Mouse (Mus musculus): Measurements from ENCODE around the gene Fcgr4.
"Not testable (repeated sequence)": the region's sequence is repeated elsewhere in the genome, so short reads cannot be mapped to it uniquely, and the experiment has no call there.

The Fcgr4 gene

GRCm38 (mm10) chr1:171018737-171019136 is at the start of gene Fcgr4:
Gene Fcgr4, plus strand, starts transcription at chr1:171018920.
- no peak for DNase-seq (ENCODE audit: low read depth, low spot score)

- DNase-seq (ENCODE audit: low read depth, low spot score) = no peak
These were observed 46.2 kb upstream of the Fcgr4 start for GRCm38 (mm10) chr1:170972494-170972893.

GRCm38 (mm10) chr1:170972936-170973335 is 45.8 kb upstream of the Fcgr4 start:
- DNase-seq (ENCODE audit: low read depth, low spot score) = no peak

GRCm38 (mm10) chr1:170974171-170974570 is 44.5 kb upstream of the Fcgr4 start:
- DNase-seq (ENCODE audit: low read depth, low spot score) = no peak

GRCm38 (mm10) chr1:170974736-170975135 is 44.0 kb upstream of the Fcgr4 start:
- no peak for DNase-seq (ENCODE audit: low read depth, low spot score)

GRCm38 (mm10) chr1:170975350-170975749 is 43.4 kb upstream of the Fcgr4 start:
- not testable (repeated sequence) for DNase-seq (ENCODE audit: low read depth, low spot score)

GRCm38 (mm10) chr1:170975751-170976161 is 43.0 kb upstream of the Fcgr4 start:
- DNase-seq (ENCODE audit: low read depth, low spot score) = no peak

GRCm38 (mm10) chr1:170976447-170976846 is 42.3 kb upstream of the Fcgr4 start, which contains the start of gene Fcgr2b:
Gene Fcgr2b, minus strand, starts transcription at chr1:170976547.
- DNase-seq (ENCODE audit: low read depth, low spot score) = no peak

GRCm38 (mm10) chr1:170978601-170979000 is 40.1 kb upstream of the Fcgr4 start:
- DNase-seq (ENCODE audit: low read depth, low spot score) = no peak

- DNase-seq (ENCODE audit: low read depth, low spot score) = not testable (repeated sequence)
These were observed 37.0 kb upstream of the Fcgr4 start for GRCm38 (mm10) chr1:170981679-170982078.

GRCm38 (mm10) chr1:170982301-170982700 is 36.4 kb upstream of the Fcgr4 start:
- DNase-seq (ENCODE audit: low read depth, low spot score) = no peak

- no peak for DNase-seq (ENCODE audit: low read depth, low spot score)
These were observed 35.7 kb upstream of the Fcgr4 start for GRCm38 (mm10) chr1:170983066-170983465.

GRCm38 (mm10) chr1:170985092-170985491 is 33.6 kb upstream of the Fcgr4 start:
- DNase-seq (ENCODE audit: low read depth, low spot score) = no peak

- DNase-seq (ENCODE audit: low read depth, low spot score) = no peak
These were observed 32.9 kb upstream of the Fcgr4 start for GRCm38 (mm10) chr1:170985861-170986260.

GRCm38 (mm10) chr1:170989656-170990055 is 29.1 kb upstream of the Fcgr4 start:
- no peak for DNase-seq (ENCODE audit: low read depth, low spot score)

GRCm38 (mm10) chr1:170992550-170992949 is 26.2 kb upstream of the Fcgr4 start:
- no peak for DNase-seq (ENCODE audit: low read depth, low spot score)

- DNase-seq (ENCODE audit: low read depth, low spot score) = no peak
These were observed 22.7 kb upstream of the Fcgr4 start for GRCm38 (mm10) chr1:170996034-170996433.

GRCm38 (mm10) chr1:170996753-170997152 is 22.0 kb upstream of the Fcgr4 start:
- peak; percentile 41 for DNase-seq (ENCODE audit: low read depth, low spot score)

GRCm38 (mm10) chr1:170997756-170998655 is 20.7 kb upstream of the Fcgr4 start:
- DNase-seq (ENCODE audit: low read depth, low spot score) = no peak

GRCm38 (mm10) chr1:170999811-171000210 is 18.9 kb upstream of the Fcgr4 start:
- DNase-seq (ENCODE audit: low read depth, low spot score) = no peak

- DNase-seq (ENCODE audit: low read depth, low spot score) = no peak
These were observed 13.6 kb upstream of the Fcgr4 start for GRCm38 (mm10) chr1:171005081-171005480.

- DNase-seq (ENCODE audit: low read depth, low spot score) = no peak
These were observed 13.1 kb upstream of the Fcgr4 start for GRCm38 (mm10) chr1:171005586-171005985.

GRCm38 (mm10) chr1:171006335-171006734 is 12.4 kb upstream of the Fcgr4 start:
- no peak for DNase-seq (ENCODE audit: low read depth, low spot score)
